ENCODE assay signal across 8 mouse cellular contexts in genomic region chr3:95872048-95872447, GRCm38 (mm10). TPM values are rescaled to one million over a fixed set of nuclear protein-coding genes. Genes with fewer than 3 reads are reported as not detected.
DNase-seq lines count a peak whose midpoint lies in the region; ATAC-seq lines count a peak whose summit lies in the region.

No protein-coding gene starts in this region.

- intact Hi-C loops in left cerebral cortex, postnatal 36 days (cut with DNase I) = no loop called here

- H3K4me2 ChIP-seq in limb, embryonic 13.5 days (replicated peaks) = peak overlapping the region; percentile 74
- peak overlapping the region; percentile 61 for H3K4me2 ChIP-seq in stomach, embryonic 15.5 days

- no peak for ATAC-seq in megakaryocyte, adult 5-6 weeks (ENCODE audit: poor library complexity, severe bottlenecking)
- ATAC-seq in erythroid progenitor cell, adult 5-6 weeks (replicated peaks; ENCODE audit: low FRiP score, poor library complexity, severe bottlenecking) = peak; percentile 20; the same call in 1 of the 2 replicates
- ATAC-seq in limb, embryonic 13.5 days (ENCODE audit: low FRiP score, low read depth) = no peak
- ATAC-seq in stomach, embryonic 15.5 days (ENCODE audit: insufficient read depth, low FRiP score, low read depth) = no peak

- 59% methylated on average over 7 of the region's 7 CpGs for WGBS in limb, embryonic 13.5 days
- 75% methylated on average over 7 of the region's 7 CpGs for WGBS in stomach, embryonic 15.5 days

- peaks cover 42% of the 10 kb centered on the region for H3K36me3 ChIP-seq in megakaryocyte, embryonic 14.5 days (replicated peaks; ENCODE audit: low read length)
- H3K36me3 ChIP-seq in limb, embryonic 13.5 days = peaks cover 29% of the 10 kb centered on the region
- peaks cover 6% of the 10 kb centered on the region; the same call in 1 of the 2 replicates for H3K36me3 ChIP-seq in stomach, embryonic 15.5 days

- H3K4me3 ChIP-seq in megakaryocyte, embryonic 14.5 days (replicated peaks) = peak overlapping the region; percentile 97
- H3K4me3 ChIP-seq in limb, embryonic 13.5 days = peak overlapping the region; percentile 73
- peak overlapping the region; percentile 70 for H3K4me3 ChIP-seq in stomach, embryonic 15.5 days (replicated peaks)

- no peaks in the 10 kb centered on the region for H3K9me3 ChIP-seq in megakaryocyte, embryonic 14.5 days
- H3K9me3 ChIP-seq in limb, embryonic 13.5 days = no peaks in the 10 kb centered on the region
- H3K9me3 ChIP-seq in stomach, embryonic 15.5 days = no peaks in the 10 kb centered on the region

- peak overlapping the region; percentile 83 for H3K9ac ChIP-seq in limb, embryonic 13.5 days
- peak overlapping the region; percentile 69; the same call in 1 of the 2 replicates for H3K9ac ChIP-seq in stomach, embryonic 15.5 days

- no peak overlapping the region for H3K27ac ChIP-seq in limb, embryonic 13.5 days
- peak overlapping the region; percentile 22; the same call in 1 of the 2 replicates for H3K27ac ChIP-seq in stomach, embryonic 15.5 days

- DNase-seq in retina, embryonic 14.5 days (ENCODE audit: low spot score) = no peak
- DNase-seq in left cerebral cortex, postnatal 36 days (ENCODE audit: low spot score in 2 of 2) = no peak
- no peak for DNase-seq in ovary, postnatal 10 days (ENCODE audit: low spot score)

- H3K27me3 ChIP-seq in megakaryocyte, embryonic 14.5 days (replicated peaks) = no peaks in the 10 kb centered on the region
- no peaks in the 10 kb centered on the region for H3K27me3 ChIP-seq in limb, embryonic 13.5 days
- no peaks in the 10 kb centered on the region for H3K27me3 ChIP-seq in stomach, embryonic 15.5 days (replicated peaks)

- peaks cover 36% of the 10 kb centered on the region for H3K4me1 ChIP-seq in megakaryocyte, embryonic 14.5 days
- H3K4me1 ChIP-seq in limb, embryonic 13.5 days = peaks cover 15% of the 10 kb centered on the region
- peaks cover 6% of the 10 kb centered on the region; the same call in 1 of the 2 replicates for H3K4me1 ChIP-seq in stomach, embryonic 15.5 days

RNA-seq across cellular contexts. Expression of gene Mrps21, which starts 0.7 kb away (rescaled TPM):
- 36.5 and 191 TPM in 2 replicates for polyA plus RNA-seq in megakaryocyte, embryonic 14.5 days (2012; ENCODE audit: insufficient read depth, low replicate concordance)
- total RNA-seq in megakaryocyte, adult 5-6 weeks (2015) = 143 and 165 TPM in 2 replicates
- 333 and 410 TPM in 2 replicates for total RNA-seq in megakaryocyte, adult 5-6 weeks (2017)
- total RNA-seq in erythroid progenitor cell, adult 5-6 weeks (2015; ENCODE audit: low replicate concordance) = 43.2 and 59.5 TPM in 2 replicates
- 102 and 123 TPM in 2 replicates for total RNA-seq in erythroid progenitor cell, adult 5-6 weeks (2017; ENCODE audit: low replicate concordance)
- 311 and 318 TPM in 2 replicates for polyA plus RNA-seq in limb, embryonic 13.5 days (2015; fragmentation: Nextera tagmentation; extraction: Ambion mirVana)
- polyA plus RNA-seq in stomach, embryonic 15.5 days (2015; fragmentation: Nextera tagmentation; extraction: Ambion mirVana) = 312 and 324 TPM in 2 replicates
- total RNA-seq in left cerebral cortex, postnatal 36 days (2021) = 100 to 1,000 TPM; 149 to 158 TPM

RNA-seq across cellular contexts. Expression of gene Ciart, which starts 10.0 kb away (rescaled TPM):
- 10.4 and 16.9 TPM in 2 replicates for polyA plus RNA-seq in megakaryocyte, embryonic 14.5 days (2012; ENCODE audit: insufficient read depth, low replicate concordance)
- total RNA-seq in megakaryocyte, adult 5-6 weeks (2015) = 1.0 and 1.2 TPM in 2 replicates
- 0.85 and 1.6 TPM in 2 replicates for total RNA-seq in megakaryocyte, adult 5-6 weeks (2017)
- not detected in 2 replicates for total RNA-seq in erythroid progenitor cell, adult 5-6 weeks (2015; ENCODE audit: low replicate concordance)
- 1.8 TPM in 1 of 2 replicates, not detected in the other for total RNA-seq in erythroid progenitor cell, adult 5-6 weeks (2017; ENCODE audit: low replicate concordance)
- 9.7 and 10.2 TPM in 2 replicates for polyA plus RNA-seq in limb, embryonic 13.5 days (2015; fragmentation: Nextera tagmentation; extraction: Ambion mirVana)
- polyA plus RNA-seq in stomach, embryonic 15.5 days (2015; fragmentation: Nextera tagmentation; extraction: Ambion mirVana) = 5.3 and 5.6 TPM in 2 replicates
- total RNA-seq in left cerebral cortex, postnatal 36 days (2021) = 10 to 100 TPM; 18.6 to 26.6 TPM

RNA-seq across cellular contexts. Expression of gene Prpf3, which starts 16.4 kb away (rescaled TPM):
- polyA plus RNA-seq in megakaryocyte, embryonic 14.5 days (2012; ENCODE audit: insufficient read depth, low replicate concordance) = 1.9 and 6.5 TPM in 2 replicates
- total RNA-seq in megakaryocyte, adult 5-6 weeks (2015) = 27.3 and 29.1 TPM in 2 replicates
- 15.7 and 25.9 TPM in 2 replicates for total RNA-seq in megakaryocyte, adult 5-6 weeks (2017)
- total RNA-seq in erythroid progenitor cell, adult 5-6 weeks (2015; ENCODE audit: low replicate concordance) = 56.2 and 83.6 TPM in 2 replicates
- total RNA-seq in erythroid progenitor cell, adult 5-6 weeks (2017; ENCODE audit: low replicate concordance) = 37.7 and 84.2 TPM in 2 replicates
- 52.3 and 62.3 TPM in 2 replicates for polyA plus RNA-seq in limb, embryonic 13.5 days (2015; fragmentation: Nextera tagmentation; extraction: Ambion mirVana)
- polyA plus RNA-seq in stomach, embryonic 15.5 days (2015; fragmentation: Nextera tagmentation; extraction: Ambion mirVana) = 44.0 and 44.7 TPM in 2 replicates
- 10 to 100 TPM; 23.8 to 40.3 TPM for total RNA-seq in left cerebral cortex, postnatal 36 days (2021)

RNA-seq across cellular contexts. Expression of gene BC028528, which starts 19.8 kb away (rescaled TPM):
- polyA plus RNA-seq in megakaryocyte, embryonic 14.5 days (2012; ENCODE audit: insufficient read depth, low replicate concordance) = 0.30 TPM in 1 of 2 replicates, not detected in the other
- total RNA-seq in megakaryocyte, adult 5-6 weeks (2015) = 88.2 and 97.9 TPM in 2 replicates
- total RNA-seq in megakaryocyte, adult 5-6 weeks (2017) = 114 and 117 TPM in 2 replicates
- total RNA-seq in erythroid progenitor cell, adult 5-6 weeks (2015; ENCODE audit: low replicate concordance) = 8.8 and 10.1 TPM in 2 replicates
- 5.8 and 26.0 TPM in 2 replicates for total RNA-seq in erythroid progenitor cell, adult 5-6 weeks (2017; ENCODE audit: low replicate concordance)
- 14.5 and 16.1 TPM in 2 replicates for polyA plus RNA-seq in limb, embryonic 13.5 days (2015; fragmentation: Nextera tagmentation; extraction: Ambion mirVana)
- polyA plus RNA-seq in stomach, embryonic 15.5 days (2015; fragmentation: Nextera tagmentation; extraction: Ambion mirVana) = 25.2 and 26.7 TPM in 2 replicates
- total RNA-seq in left cerebral cortex, postnatal 36 days (2021) = 1 to 10 TPM; 3.4 to 5.5 TPM

RNA-seq across cellular contexts. Expression of gene Aph1a, which starts 21.7 kb away (rescaled TPM):
- polyA plus RNA-seq in megakaryocyte, embryonic 14.5 days (2012; ENCODE audit: insufficient read depth, low replicate concordance) = 39.8 and 61.7 TPM in 2 replicates
- total RNA-seq in megakaryocyte, adult 5-6 weeks (2015) = 28.3 and 31.4 TPM in 2 replicates
- total RNA-seq in megakaryocyte, adult 5-6 weeks (2017) = 38.9 and 39.2 TPM in 2 replicates
- total RNA-seq in erythroid progenitor cell, adult 5-6 weeks (2015; ENCODE audit: low replicate concordance) = 7.6 and 8.0 TPM in 2 replicates
- 9.6 and 14.6 TPM in 2 replicates for total RNA-seq in erythroid progenitor cell, adult 5-6 weeks (2017; ENCODE audit: low replicate concordance)
- polyA plus RNA-seq in limb, embryonic 13.5 days (2015; fragmentation: Nextera tagmentation; extraction: Ambion mirVana) = 30.2 and 30.9 TPM in 2 replicates
- polyA plus RNA-seq in stomach, embryonic 15.5 days (2015; fragmentation: Nextera tagmentation; extraction: Ambion mirVana) = 31.9 and 36.8 TPM in 2 replicates
- 10 to 100 TPM; 61.8 to 75.2 TPM for total RNA-seq in left cerebral cortex, postnatal 36 days (2021)

Comparison
In these comparisons a context has a peak if more than half of its experiments do, and no peak if none do; other contexts are left out.
1. RNA of gene Ciart, which starts 10.0 kb away (total RNA-seq): 18.6 to 26.6 TPM in left cerebral cortex, postnatal 36 days; 0.85 to 1.6 TPM in megakaryocyte, adult 5-6 weeks and 1.8 TPM in erythroid progenitor cell, adult 5-6 weeks; every median in the first group is over 4 times any median in the second.
2. Peak in every context shown above with its lines, with median percentiles within 50 percentile points of each other: H3K4me3 ChIP-seq.